Mouse (Mus musculus): ENCODE measurements at regions not wholly inside any gene's neighbourhood (a gene's known extent, or its start where the extent isn't known, plus 50 kb on each side); places are given as distances from the start of the nearest gene placed in this dataset.

GRCm38 (mm10) chr7:58460939-58461338 lies 195.0 kb upstream of the Atp10a start:
- ATAC-seq (ENCODE audit: extremely low read depth, insufficient number of reproducible peaks, low FRiP score, poor library complexity, severe bottlenecking), result no peak

GRCm38 (mm10) chr7:58473150-58473549 lies 182.8 kb upstream of the Atp10a start:
- ATAC-seq (ENCODE audit: extremely low read depth, insufficient number of reproducible peaks, low FRiP score, poor library complexity, severe bottlenecking), result no peak

DNA sequence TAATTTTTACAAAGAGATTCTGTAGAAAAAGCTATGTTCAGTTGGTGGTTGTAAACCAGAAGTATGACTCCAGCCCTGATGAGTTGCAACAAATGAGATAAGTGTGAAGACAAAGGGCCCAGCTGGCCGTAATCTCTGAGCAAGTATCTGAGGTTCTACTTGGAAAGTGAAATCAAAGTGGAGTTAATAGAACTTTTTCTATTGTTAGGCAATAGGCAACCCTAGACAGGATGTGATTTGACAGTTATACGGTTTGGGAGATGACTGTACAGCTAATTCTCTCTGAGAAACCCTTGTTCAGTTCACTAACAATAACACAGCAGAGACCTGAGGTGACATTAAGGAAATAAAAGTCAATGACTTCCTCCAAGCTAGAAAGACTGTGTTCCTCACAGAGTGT lies 180.8 kb upstream of the Atp10a start:
- no peak for ATAC-seq (ENCODE audit: extremely low read depth, insufficient number of reproducible peaks, low FRiP score, poor library complexity, severe bottlenecking)

DNA sequence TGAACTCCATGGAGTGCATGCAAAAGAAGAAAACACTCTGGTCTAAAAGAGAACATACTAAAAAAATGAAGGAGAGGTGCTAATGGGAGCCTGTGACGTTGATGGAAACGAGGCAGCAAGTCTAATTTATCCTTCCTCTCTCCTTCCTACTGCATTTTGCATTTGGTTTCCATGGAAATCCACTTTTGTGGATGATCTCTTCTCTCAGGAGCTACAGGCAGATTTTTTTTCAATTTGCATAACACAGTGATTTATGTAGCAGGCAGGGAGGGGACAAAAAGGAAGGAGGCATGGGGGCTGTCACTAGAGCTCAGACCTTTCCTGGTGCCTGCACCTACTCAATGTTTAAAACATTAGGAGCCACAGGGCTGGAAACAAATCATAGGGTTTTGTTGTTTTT lies 167.7 kb upstream of the Atp10a start:
- no peak for ATAC-seq (ENCODE audit: extremely low read depth, insufficient number of reproducible peaks, low FRiP score, poor library complexity, severe bottlenecking)

Data from neutrophil, adult 5-6 weeks (primary cell).